Mouse (Mus musculus) kidney, adult 8-10 months (tissue): ENCODE results near the gene Myoz1.

Source experiments
- DNase-seq, 2 experiments: peaks; one replicate each; pipeline ENCODE4 v3.0.0; 2022

The Myoz1 gene

DNA sequence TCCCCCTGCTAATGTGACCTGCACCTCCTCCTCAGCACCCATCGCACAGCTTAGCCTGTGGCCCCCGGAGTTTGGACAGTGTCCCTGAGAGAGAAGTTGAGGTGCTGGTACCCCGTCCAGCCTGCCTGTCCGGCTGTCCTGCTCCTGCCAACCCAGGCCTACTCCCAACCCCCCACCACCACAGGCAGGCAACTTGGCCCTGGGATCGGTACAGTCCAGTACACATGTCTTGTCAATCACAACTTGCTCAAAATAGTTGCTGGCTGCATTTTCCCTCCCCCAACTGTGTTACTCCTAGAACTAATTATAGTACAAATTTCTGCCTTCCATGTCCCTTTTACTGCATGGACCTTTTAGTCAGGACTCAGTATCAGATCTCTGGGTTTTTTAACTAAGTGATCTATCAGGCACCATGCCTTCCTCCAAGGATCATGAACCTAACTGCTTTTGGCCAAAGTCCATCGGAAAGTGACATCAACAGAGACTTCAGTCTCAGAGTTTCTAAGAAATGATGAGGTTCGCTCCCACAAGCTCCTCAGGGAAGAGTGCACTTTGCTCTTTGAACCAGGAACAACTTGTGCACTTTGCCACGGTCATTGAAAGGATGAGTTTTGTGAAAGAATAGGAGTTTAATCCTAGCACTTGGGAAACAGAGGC lies 11.9 kb upstream of the Myoz1 start, which contains the start of gene Synpo2l:
Synpo2l (minus strand) TSS at position 201 of the 657 bp plus-strand sequence.
- DNase-seq = peak; percentile 76 to 81

DNA sequence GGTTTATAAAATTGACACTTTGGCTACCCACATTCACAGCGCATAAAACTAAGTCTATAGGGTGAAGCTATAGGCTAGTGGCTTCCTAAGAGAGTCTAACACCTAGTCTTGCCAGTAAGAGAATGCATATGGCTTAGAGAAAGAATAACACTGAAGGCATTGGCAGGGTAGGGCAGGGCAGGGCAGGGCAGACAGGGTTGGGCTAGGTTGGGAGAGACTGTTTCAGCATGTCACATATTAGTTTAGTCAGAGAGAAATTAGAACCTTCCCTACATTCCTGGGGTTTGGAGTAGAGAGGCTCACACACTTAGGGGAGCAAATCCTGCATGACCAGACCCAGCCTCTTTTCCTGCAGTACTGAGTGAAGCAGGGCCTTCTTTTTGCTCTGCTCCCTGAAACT lies 11.1 kb upstream of the Myoz1 start:
- DNase-seq = no peak

DNA sequence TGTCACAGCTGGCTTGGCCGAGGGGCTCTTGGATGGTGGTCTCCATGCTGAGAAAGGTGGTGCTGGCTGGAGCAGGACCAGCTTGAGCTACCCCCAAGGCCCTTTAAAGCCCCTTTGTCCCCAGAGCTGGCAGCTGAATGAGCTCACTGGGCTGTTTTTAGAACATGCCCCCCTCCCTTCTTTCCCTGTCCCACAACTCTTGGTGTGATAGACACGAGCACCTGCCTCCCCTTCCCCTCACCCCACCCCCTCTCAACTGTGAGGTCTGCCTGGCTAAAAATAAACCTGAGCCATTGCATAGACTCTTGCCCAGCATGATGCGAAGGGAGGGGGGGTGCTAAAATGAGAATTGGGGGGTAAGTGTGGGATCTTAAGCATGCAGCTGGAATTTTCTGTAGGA lies 8.1 kb upstream of the Myoz1 start:
- no peak for DNase-seq

DNA sequence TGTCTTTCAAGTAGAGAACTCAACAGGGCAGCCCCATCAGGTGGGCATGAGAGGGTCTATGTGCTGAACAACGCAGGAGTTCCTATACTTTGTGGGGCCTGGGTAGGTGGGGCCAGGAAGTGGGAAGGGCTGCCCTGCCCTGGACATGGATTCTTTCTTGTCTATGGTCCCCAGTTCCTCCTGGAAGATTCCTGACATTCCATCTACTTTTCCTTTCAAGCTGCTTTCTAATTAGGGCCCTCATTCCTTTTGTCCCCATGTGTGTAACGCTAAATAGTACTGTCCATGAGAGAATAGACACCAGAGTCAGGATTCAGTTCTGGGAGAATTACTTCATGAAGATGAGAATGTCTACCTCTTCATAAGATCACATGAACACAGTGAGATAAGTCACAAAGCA lies 7.3 kb upstream of the Myoz1 start:
- DNase-seq = no peak

DNA sequence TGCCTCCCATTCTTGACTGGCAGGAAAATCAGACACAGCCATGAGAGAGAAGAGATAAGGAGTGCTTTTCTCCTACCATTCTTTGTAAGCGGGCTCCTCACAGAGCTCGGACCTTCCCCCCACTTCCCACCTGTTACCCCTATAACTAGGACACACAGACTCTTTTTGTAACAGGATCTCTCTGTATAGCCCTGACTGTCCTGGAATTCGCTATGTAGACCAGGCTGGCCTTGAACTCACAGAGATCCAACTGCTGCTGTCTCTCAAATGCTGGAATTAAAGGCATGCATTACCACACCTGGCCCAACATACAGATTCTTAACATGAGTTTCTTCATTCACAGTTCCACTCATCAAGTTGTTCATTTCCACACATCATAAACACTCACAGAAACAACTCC lies 6.4 kb upstream of the Myoz1 start:
- no peak for DNase-seq

DNA sequence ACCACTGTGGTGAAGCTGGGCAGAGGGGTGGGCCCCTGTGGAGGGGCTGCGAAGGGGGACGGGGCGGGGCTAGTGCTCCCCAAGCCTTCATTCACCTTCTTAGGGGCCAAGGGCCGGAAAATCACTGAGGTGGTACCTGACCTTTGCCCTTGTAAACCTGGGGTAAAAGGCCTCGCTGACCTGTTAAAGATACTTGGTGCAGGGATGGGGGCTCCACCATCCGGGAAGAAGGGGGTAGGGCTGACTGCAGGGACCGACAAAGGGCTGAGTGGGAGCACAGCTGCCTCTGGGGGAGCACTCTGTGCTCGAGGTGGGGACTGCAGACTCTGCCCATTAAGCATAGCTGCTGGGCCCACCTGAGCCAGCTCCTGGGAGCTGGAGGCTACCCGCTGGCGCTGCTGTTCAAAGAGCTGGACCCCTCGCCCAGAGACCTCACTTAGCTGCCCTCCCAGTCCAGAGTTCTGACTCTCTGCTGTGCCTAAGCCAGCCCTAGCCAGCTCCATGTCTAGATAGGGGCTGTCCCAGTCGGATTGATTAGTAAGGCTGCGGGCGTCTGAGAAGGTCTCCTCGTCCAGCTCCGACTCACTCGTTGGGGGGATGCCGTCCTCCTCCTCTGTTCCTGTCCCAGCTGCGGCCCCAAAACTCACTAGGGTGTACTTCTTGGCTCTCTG lies 5.5 kb upstream of the Myoz1 start:
- peak; percentile 63 to 66 for DNase-seq

DNA sequence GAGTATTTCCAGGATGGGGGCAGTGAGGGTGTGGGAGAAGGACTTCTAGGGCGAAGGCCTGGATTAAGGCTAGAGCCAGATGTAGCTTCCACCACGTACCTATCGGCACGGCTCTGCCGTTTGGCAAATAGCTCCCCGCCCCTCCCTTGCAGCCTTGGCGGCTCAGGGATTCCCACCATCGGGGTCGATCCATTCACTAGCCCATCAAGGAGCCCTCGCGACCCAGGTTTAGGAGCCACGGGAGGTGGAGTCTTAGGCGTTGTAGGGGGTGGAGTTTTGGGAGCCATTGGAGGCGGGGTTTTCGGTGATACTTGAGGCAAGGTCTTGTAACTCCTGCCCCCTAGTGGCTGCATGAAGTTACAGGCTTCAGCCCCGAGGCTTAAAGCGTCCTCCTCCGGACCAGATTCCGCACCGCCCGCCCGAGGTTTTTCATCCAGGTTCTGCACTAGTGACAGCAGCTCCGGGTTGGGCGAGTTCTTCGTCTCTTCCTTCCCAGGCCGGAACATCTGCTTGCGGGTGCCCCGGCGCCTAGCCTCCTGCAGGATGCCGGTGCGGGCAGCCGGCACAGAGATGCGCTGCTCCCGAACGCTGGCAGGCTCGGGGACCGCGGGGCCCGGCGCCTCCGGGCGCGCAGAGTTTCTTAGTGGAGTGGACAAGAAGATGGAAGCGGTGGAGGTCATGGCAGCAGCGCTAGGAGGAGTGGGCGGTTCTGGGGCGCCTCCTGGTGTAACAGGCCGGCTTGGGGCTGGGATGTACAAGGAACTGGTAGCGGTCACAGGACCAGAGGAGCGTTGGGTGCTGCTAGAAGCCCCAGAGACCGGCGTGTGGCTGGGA lies 4.7 kb upstream of the Myoz1 start:
- DNase-seq = peak; percentile 95 to 96

DNA sequence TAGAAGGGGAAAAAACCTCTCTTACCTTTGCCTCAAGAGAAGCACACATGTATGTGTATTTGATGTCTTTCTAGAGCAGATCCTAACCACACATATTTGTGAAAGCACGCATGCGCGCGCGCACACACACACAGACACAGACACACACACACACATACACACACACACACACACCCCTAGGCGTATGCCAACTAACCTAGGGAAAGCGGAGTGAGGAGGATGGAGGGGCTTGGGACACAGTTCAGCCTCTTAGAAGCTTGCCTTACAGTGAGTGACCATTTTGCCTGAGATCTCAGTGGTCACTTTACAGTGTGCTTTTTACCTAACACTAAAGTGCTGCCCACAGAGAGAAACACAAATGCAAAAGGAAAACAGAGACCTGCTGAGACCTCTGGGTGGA lies 3.3 kb upstream of the Myoz1 start:
- DNase-seq = no peak

DNA sequence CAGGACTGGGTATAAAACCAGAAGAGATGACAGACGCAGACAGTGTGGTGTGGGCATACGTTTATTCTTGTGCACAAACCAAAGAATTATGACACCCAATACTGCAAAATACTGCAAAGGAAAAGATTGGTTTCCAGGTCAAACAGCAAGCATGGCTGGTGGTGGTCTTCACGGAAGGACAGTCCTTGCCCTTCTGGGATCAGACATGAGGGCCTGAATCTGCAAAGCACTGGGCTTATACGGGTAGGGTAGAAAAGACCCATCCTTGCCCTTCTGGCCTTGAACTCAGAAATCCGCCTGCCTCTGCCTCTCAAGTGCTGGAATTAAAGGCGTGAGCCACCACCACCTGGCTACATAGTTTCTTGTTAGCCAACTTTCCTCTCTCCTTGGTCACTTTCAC lies 2.6 kb upstream of the Myoz1 start:
- no peak for DNase-seq

DNA sequence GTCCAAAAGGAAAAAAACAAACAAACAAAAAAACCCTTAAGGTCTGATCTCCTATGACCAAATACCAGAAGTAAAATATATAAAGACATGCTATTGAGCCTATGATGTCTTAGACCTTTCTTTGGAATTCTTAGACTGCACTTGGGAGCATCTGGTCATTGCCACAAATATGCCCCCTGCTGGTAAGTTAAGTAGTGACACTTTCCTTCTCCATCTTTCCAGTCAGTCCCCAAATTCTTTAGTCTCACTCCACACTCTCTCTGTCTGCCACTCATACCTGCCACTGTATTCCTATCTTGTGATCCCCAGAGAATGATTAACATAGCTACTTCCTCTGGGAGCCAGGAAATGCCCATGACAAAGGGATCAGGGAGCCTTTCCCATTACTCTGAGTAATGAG lies 2.0 kb upstream of the Myoz1 start:
- peak in 1 of 2 experiments; percentile 36 for DNase-seq

DNA sequence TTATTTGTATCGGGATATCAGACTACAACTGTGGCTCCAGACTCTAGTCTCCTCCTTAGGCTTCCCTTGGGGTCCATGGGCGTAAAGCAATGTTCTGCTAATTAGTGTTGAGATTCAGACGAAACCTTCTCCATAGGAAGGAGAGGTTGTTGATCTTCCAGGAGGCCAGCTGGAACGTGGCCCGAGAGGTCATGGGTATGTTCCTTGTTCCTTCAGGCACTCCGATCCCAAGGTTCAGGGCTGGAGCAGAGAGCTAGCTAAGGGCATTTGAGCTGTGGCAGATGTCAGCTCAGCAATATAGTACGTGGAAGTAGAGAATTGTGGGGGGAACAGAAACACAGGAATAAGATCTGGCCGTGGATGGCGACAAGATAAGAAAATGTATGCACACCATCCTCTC lies 609 bp downstream of the Myoz1 start:
- DNase-seq = no peak

DNA sequence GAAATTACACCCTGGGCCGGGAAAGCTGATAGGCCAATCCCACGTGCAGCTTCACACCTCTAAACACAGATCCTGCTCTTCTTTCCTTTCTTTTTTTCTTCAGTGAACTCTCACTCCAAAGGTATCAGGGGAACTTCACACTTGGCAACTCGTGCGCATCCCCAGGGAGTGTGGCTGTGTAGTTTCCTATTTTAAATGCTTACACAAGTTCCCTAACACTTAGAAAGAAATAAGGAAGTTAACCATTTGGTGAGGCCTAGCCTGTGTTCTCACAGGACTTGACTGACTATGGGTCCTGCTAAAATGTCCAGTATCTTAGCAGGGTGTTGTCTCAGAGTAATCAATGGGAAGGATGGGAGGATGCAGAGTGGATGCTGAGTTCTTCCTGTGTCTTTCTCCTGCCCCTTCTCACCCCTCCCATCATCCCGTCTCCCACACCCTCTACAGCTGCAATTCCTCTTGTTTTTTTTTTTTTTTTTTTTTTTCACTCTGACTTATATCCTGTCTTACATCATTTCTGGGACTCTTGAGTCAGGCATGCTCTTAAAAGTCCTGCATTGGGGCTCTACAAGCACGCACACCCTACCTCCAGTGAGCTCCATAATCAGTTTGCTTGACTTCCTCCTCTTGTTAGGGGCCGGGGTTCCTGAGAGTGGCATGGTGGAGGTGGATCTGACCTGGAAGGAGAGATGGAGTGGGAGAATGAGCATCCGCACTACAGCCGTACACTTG lies 1.5 kb downstream of the Myoz1 start:
- DNase-seq = no peak

DNA sequence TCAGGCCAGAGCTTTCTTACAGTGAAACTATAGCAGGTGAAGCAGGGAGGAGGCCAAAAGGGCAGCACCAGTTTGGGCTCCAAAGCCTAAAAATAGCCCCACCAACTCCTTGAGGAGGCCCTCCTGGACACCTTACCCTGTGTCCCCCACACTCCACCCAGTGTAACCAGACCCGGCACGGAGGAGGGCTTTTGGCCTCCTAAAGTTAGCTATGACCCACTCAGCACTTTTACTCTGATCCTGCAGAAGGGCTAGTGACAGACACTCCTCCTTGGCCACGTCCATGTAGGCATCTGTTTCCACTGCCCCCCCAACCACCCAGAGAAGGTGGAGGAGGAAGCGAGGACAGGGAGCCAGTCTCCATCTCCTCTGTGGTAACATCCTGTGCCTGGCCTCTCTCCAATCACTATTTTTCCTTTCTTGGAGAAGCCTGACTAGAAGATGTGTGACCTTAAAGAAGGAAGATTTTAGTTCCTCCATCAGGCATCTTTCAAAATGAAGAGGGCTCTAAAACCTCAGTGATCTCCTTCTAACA lies 4.6 kb downstream of the Myoz1 start:
- no peak for DNase-seq

DNA sequence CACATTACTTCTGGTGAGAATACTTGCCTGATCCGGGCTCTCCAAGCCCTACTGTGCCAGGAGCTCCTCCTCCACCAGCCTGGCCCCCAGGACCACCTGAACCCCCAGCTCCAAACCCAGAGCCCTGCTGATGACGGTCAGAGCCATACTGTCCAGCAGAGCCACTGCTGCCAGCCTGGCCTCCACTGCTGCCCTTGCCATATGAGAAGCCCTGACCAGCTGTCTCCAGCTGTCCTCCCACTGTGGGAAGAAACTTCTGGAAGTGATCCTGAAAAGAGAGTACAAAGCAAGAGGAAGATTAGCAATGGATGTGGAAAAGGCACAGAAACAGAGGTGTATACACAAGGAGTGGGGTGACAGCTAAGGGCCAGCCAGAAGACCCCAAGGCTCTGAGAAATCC lies 5.3 kb downstream of the Myoz1 start:
- no peak for DNase-seq

DNA sequence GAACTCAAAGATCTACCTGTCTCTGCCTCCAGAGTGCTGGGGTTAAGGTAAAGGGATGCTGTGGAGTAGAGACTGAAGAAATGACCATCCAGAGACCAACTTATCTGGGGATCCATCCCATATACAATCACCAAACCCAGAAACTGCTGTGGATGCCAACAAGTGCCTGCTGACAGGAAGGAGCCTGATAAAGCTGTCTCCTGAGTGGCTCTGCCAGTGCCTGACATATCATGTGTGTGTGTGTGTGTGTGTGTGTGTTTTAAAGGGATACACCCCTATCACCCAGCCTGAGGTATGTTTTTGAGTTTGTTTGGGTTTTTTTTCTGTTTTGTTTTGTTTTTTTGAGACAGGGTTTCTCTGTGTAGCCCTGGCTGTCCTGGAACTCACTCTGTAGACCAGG lies 10.0 kb downstream of the Myoz1 start:
- no peak for DNase-seq

DNA sequence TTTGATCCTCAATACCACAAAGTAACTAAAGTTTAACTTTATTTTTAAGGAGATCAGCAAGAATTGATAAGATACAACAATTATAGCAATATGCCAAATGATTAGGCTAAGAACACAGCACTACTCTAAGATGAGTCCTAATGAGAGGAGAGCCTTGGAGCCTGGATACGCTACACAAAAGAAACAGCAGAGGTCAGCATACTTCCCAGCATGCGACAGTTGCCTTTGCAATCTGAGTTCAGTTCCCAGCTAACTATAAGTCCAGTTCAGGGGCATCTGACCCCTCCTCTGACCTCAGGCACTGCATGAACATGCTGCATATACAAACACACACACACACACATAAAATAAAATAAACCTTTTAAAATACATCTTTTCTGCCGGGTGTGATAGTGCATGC lies 10.8 kb downstream of the Myoz1 start:
- DNase-seq = no peak

DNA sequence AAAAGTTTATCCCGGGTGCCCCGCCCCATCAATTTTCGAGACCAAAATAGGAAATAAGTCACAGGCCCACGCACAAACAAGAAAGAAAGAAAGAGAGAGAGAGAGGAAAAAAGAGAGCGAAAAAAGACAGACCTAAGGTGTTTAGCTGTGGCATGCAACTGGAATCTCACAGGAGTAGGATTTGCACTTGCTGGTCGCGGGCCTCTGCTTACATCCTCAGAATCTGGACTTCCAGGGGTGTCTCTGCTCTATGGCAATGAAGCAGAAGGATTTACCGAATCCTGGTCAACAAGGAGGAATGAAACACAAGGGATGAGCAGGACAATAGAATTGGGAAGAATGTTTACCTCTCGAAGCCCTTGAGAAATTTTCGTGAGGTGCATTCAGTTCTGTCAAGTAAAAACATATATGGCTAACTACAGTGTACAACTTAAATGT lies 14.9 kb downstream of the Myoz1 start:
- DNase-seq = no peak

DNA sequence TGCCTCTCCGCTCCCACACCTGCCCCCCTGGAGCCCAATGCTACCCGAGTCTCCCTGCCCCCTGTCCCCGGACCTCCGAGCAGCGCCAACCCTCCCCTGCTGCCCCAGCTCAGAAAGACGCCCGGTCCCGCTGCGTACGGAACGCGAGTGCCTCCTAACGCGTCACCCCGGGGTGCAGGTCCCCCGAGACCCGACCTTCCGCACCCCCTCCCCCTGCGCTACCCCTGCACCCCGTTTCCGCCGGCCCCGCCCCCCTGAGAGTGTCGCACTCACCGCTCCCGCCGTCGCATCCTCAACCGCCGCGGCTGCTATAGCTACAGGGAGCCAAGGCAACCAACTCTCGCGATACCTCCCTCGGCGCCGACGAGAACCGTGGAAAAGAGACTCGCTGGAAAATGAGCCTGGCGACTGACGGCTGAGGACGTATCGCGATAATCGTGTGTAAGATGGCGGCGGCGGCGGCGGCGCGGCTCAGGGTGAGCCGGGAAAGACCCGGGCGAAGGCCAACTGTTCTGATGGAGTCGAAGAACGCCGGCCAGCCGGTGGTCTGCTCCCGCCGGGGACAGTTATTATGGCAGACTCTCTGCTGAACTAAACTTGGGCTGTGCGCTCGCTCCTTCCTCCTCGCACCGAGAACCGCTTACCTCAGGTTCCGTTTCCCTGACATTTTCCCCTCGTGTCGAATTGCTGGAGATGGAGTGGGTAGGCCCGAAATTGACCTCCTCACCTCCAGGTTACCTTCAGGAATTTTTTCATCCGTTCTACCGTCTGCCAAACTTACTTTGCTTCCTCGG lies 15.5 kb downstream of the Myoz1 start, which contains the start of gene Usp54:
Usp54 (minus strand) TSS at position 420 of the 794 bp plus-strand sequence.
- peak; percentile 97 to 98 for DNase-seq

DNA sequence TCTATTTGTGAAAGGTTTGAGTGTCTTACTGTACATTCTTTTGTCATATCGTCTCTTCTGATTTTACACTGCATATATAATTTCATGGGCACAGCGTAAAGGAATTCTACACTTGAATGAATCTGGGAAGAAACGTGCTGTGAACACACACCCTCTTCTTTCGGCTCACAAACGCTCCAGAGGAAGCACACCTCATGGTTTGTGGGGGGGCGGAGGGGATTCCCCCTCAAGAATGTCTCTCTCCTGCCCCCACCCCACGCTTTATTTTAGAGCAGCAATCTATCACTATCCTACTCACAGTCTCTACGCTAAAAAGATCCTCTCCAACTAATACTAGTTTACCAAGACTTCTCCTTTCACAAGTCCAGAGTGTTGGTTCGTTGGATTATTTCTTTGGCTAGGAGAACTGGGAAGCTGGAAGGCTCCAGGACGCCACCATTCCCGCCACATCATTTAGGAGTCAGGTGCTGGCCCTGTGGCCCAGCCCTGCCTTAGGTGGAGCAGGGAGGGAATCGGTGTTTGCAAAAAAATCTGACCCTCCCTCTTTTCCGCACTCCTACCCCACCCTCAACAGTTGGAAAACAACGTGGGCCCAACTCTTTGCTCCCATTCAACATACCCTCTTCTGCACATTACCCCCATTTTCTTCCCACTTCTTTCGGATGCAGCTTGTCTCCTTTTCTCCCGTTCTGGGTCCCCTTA lies 16.3 kb downstream of the Myoz1 start:
- no peak for DNase-seq

DNA sequence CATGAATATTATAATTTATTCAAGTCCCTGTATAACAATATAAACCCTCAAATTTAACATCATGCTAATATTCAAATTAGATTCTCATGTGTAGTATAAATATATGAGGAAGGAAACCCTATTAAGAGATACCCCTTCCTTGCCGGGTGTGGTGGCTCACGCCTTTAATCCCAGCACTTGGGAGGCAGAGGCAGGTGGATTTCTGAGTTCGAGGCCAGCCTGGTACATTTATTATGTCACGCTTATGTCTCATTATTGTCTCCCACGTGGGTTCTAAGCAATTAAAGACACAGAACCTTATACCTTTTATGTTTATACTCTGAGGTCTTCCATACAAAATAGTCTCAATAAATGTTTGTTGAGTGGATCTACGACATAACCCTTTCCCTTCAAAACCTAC lies 17.6 kb downstream of the Myoz1 start:
- no peak for DNase-seq
